Mouse (Mus musculus): ENCODE data around the gene Gdpd3. TPM values are rescaled to one million over a fixed set of nuclear protein-coding genes. Genes with fewer than 3 reads are reported as not detected.

The Gdpd3 gene
- polyA plus RNA-seq, 1 experiment from 2014 or later: 1.6 TPM

- DNase-seq: peak; percentile 51
- peaks cover 21% of the 10 kb centered on the region for H3K4me1 ChIP-seq (ENCODE audit: insufficient read depth)
- peak overlapping the region; percentile 19 for H3K4me3 ChIP-seq (ENCODE audit: low read depth, low read length)
Measured at GRCm38 (mm10) chr7:126746066-126746465, 20.1 kb upstream of the Gdpd3 start.

GRCm38 (mm10) chr7:126746798-126747197 lies 19.3 kb upstream of the Gdpd3 start:
- TF ChIP-seq CTCF (IDR thresholded peaks at IDR 0.05; ENCODE audit: low read depth) (no peak), EP300 (IDR thresholded peaks at IDR 0.05; ENCODE audit: low read depth) (no peak)
- no peaks in the 10 kb centered on the region for H3K36me3 ChIP-seq (replicated peaks; ENCODE audit: insufficient read depth, low read length)
- H3K27me3 ChIP-seq (ENCODE audit: insufficient read depth, low read length): no peaks in the 10 kb centered on the region
- ATAC-seq (peak; percentile 88), DNase-seq (peak; percentile 63)
- 5% methylated on average over 6 of the region's 6 CpGs for WGBS (ENCODE audit: insufficient replicate concordance)
- H3K27ac ChIP-seq (ENCODE audit: low read depth): peak overlapping the region; percentile 89
- H3K9ac ChIP-seq (replicated peaks): no peak overlapping the region
- H3K4me2 ChIP-seq (ENCODE audit: low read depth, low read length): peak overlapping the region; percentile 65
- no peaks in the 10 kb centered on the region for H3K9me3 ChIP-seq (ENCODE audit: low read length)
- H3K4me1 ChIP-seq (ENCODE audit: insufficient read depth): peaks cover 21% of the 10 kb centered on the region
- H3K4me3 ChIP-seq (ENCODE audit: low read depth, low read length): peak overlapping the region; percentile 19

More at GRCm38 (mm10) chr7:126746066-126746465, 20.1 kb upstream of the Gdpd3 start:
- H3K4me2 ChIP-seq (ENCODE audit: low read depth, low read length): peak overlapping the region; percentile 65
- no peaks in the 10 kb centered on the region for H3K36me3 ChIP-seq (replicated peaks; ENCODE audit: insufficient read depth, low read length)
- no peaks in the 10 kb centered on the region for H3K27me3 ChIP-seq (ENCODE audit: insufficient read depth, low read length)
- 27% methylated on average over 12 of the region's 12 CpGs for WGBS (ENCODE audit: insufficient replicate concordance)
- peak overlapping the region; percentile 89 for H3K27ac ChIP-seq (ENCODE audit: low read depth)
- no peaks in the 10 kb centered on the region for H3K9me3 ChIP-seq (ENCODE audit: low read length)
- H3K9ac ChIP-seq (replicated peaks): 0 out of 2 replicates have a peak overlapping the region, but pooled peaks have one; percentile 26
- TF ChIP-seq CTCF (IDR thresholded peaks at IDR 0.05; ENCODE audit: low read depth) (no peak), EP300 (IDR thresholded peaks at IDR 0.05; ENCODE audit: low read depth) (no peak)
- peak; percentile 48 for ATAC-seq

GRCm38 (mm10) chr7:126748824-126749223 lies 17.3 kb upstream of the Gdpd3 start:
- H3K36me3 ChIP-seq (replicated peaks; ENCODE audit: insufficient read depth, low read length): no peaks in the 10 kb centered on the region
- H3K9me3 ChIP-seq (ENCODE audit: low read length): no peaks in the 10 kb centered on the region
- H3K27me3 ChIP-seq (ENCODE audit: insufficient read depth, low read length): no peaks in the 10 kb centered on the region
- H3K27ac ChIP-seq (ENCODE audit: low read depth): peak overlapping the region; percentile 12; the same call in 1 of the 2 replicates
- no peak for ATAC-seq
- H3K9ac ChIP-seq (replicated peaks): no peak overlapping the region
- H3K4me2 ChIP-seq (ENCODE audit: low read depth, low read length): no peak overlapping the region
- H3K4me1 ChIP-seq (ENCODE audit: insufficient read depth): peaks cover 21% of the 10 kb centered on the region
- no peak for DNase-seq
- TF ChIP-seq CTCF (IDR thresholded peaks at IDR 0.05; ENCODE audit: low read depth) (no peak), EP300 (IDR thresholded peaks at IDR 0.05; ENCODE audit: low read depth) (no peak)
- WGBS (ENCODE audit: insufficient replicate concordance): 62% methylated on average over 7 of the region's 7 CpGs
- no peak overlapping the region for H3K4me3 ChIP-seq (ENCODE audit: low read depth, low read length)

- Histone ChIP-seq H3K4me1 (ENCODE audit: insufficient read depth) (peaks cover 25% of the 10 kb centered on the region), H3K9ac (replicated peaks) (no peak overlapping the region), H3K27ac (ENCODE audit: low read depth) (no peak overlapping the region), H3K27me3 (ENCODE audit: insufficient read depth, low read length) (no peaks in the 10 kb centered on the region), H3K4me3 (ENCODE audit: low read depth, low read length) (no peak overlapping the region), H3K4me2 (ENCODE audit: low read depth, low read length) (no peak overlapping the region), H3K9me3 (ENCODE audit: low read length) (no peaks in the 10 kb centered on the region), H3K36me3 (replicated peaks; ENCODE audit: insufficient read depth, low read length) (no peaks in the 10 kb centered on the region)
- peak; percentile 44 for TF ChIP-seq CTCF (IDR thresholded peaks at IDR 0.05; ENCODE audit: low read depth)
- TF ChIP-seq EP300 (IDR thresholded peaks at IDR 0.05; ENCODE audit: low read depth): no peak
- DNase-seq (no peak), ATAC-seq (no peak)
- WGBS (ENCODE audit: insufficient replicate concordance): 92% methylated on average over 17 of the region's 17 CpGs
Measured at GRCm38 (mm10) chr7:126749582-126750343, 16.4 kb upstream of the Gdpd3 start.

DNA sequence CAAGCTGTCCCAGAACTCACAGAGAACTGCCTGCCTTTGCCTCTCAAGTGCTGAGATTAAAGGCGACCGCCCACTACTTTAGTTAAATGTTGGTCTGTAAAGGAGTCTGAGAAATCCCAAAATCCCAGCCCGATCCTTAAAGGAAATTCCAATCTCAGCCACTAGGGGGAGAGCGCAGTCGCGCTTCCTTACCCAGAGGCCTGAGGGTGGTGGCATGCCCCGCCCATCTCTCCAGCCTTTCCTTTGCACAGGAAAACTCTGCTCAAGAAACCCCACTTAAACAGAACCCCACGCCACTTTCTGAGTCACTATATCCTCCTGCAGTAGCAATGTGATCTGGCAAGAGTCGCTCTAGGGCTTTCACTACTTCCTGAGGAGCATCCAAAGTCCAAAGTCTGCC lies 11.3 kb upstream of the Gdpd3 start:
- H3K9ac ChIP-seq (replicated peaks): peak overlapping the region; percentile 35; the same call in 1 of the 2 replicates

GRCm38 (mm10) chr7:126758539-126758938 lies 7.6 kb upstream of the Gdpd3 start:
- no peak overlapping the region for H3K27ac ChIP-seq (ENCODE audit: low read depth)
- 74% methylated on average over 7 of the region's 7 CpGs for WGBS (ENCODE audit: insufficient replicate concordance)
- no peak overlapping the region for H3K9ac ChIP-seq (replicated peaks)
- H3K4me1 ChIP-seq (ENCODE audit: insufficient read depth): peaks cover 45% of the 10 kb centered on the region
- ATAC-seq: no peak
- peaks cover 11% of the 10 kb centered on the region for H3K36me3 ChIP-seq (replicated peaks; ENCODE audit: insufficient read depth, low read length)
- H3K9me3 ChIP-seq (ENCODE audit: low read length): no peaks in the 10 kb centered on the region
- no peak for DNase-seq
- no peak overlapping the region for H3K4me2 ChIP-seq (ENCODE audit: low read depth, low read length)
- no peak overlapping the region for H3K4me3 ChIP-seq (ENCODE audit: low read depth, low read length)
- no peaks in the 10 kb centered on the region for H3K27me3 ChIP-seq (ENCODE audit: insufficient read depth, low read length)
- TF ChIP-seq CTCF (IDR thresholded peaks at IDR 0.05; ENCODE audit: low read depth) (no peak), EP300 (IDR thresholded peaks at IDR 0.05; ENCODE audit: low read depth) (no peak)

More for the DNA sequence above, 11.3 kb upstream of the Gdpd3 start:
- Histone ChIP-seq H3K27ac (ENCODE audit: low read depth) (no peak overlapping the region), H3K9me3 (ENCODE audit: low read length) (no peaks in the 10 kb centered on the region), H3K27me3 (ENCODE audit: insufficient read depth, low read length) (no peaks in the 10 kb centered on the region), H3K4me3 (ENCODE audit: low read depth, low read length) (0 out of 2 replicates have a peak overlapping the region, but pooled peaks have one; percentile 2), H3K36me3 (replicated peaks; ENCODE audit: insufficient read depth, low read length) (no peaks in the 10 kb centered on the region), H3K4me2 (ENCODE audit: low read depth, low read length) (peak overlapping the region; percentile 52), H3K4me1 (ENCODE audit: insufficient read depth) (peaks cover 15% of the 10 kb centered on the region)
- peak; percentile 82 for DNase-seq
- WGBS (ENCODE audit: insufficient replicate concordance): under 1% methylated on average over 9 of the region's 9 CpGs
- TF ChIP-seq EP300 (IDR thresholded peaks at IDR 0.05; ENCODE audit: low read depth) (no peak), CTCF (IDR thresholded peaks at IDR 0.05; ENCODE audit: low read depth) (peak; percentile 94)
- ATAC-seq: peak; percentile 22; the same call in 1 of the 2 replicates

Measured in liver, postnatal 0 days (tissue).